Mouse (Mus musculus): ENCODE measurements around the gene Usp25. TPM values are rescaled to one million over a fixed set of nuclear protein-coding genes. Genes with fewer than 3 reads are reported as not detected.

Usp25 gene
- 22.6 and 24.4 TPM in 2 replicates for polyA plus RNA-seq (2011; ENCODE audit: insufficient read depth, insufficient read length, low read depth, missing spikeins)

DNA sequence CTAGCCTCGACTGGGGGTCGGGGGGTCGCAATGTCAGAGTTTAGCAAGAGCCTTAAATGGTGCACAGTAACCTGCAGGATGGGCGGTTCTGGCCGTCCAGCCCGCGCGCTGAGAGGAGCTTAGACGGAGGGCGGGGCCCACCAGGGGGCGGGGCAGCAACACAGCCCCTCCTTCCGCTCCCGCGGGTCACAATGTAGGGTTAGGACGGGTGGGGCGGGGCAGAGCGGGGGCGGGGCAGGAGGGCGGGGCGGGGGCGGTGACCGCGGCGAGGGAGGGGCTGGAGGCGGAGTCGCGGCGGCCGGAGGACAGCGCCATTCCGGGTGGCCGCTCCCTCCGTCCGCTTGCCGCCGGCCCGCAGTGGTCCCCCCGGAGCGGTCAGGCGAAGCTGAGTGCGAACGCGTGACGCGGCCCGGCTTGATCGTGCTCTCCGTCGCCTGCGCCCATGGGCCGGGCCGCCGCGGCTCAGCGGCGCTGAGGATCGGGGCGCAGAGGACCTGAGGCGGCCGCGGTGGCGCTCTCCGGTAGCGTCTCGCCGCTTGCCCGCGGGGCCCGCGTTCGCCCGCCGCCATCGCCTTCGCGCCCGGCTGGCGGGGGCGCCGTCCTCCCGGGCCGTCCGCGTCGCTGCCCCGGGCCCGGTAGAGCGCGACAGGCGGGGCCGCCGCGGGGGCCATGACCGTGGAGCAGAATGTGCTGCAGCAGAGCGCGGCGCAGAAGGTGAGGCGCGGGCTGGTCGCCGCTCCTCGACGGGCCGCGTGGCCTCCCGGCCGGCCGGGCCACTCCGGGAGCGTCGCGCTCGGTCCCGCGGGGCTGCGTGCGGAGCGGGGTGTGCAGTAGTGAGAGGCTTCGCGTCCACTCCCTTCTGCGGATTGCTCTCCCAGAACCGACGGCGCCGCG, at the start of gene Usp25:
TSS of gene Usp25 (plus strand) at position 280 of the 894 bp plus-strand sequence.
- Histone ChIP-seq H3K4me3 (ENCODE audit: low read depth, low read length) (peak within 1 kb of the TSS; percentile 71), H3K27me3 (ENCODE audit: control insufficient read depth, insufficient read depth, low read length, poor library complexity, severe bottlenecking) (no peaks in the 10 kb centered on the region; the same call in 1 of the 2 replicates), H3K4me1 (ENCODE audit: control insufficient read depth, insufficient read depth, low read length) (no peaks in the 10 kb centered on the region), H3K27ac (ENCODE audit: insufficient read depth, low read length) (no peak within 1 kb of the TSS), H3K9me3 (replicated peaks; ENCODE audit: control insufficient read depth, insufficient read depth, low read length, poor library complexity, severe bottlenecking) (no peaks in the 10 kb centered on the region), H3K36me3 (ENCODE audit: control insufficient read depth, insufficient read depth, low read length, poor library complexity, severe bottlenecking) (no peaks in the 10 kb centered on the region), H3K9ac (ENCODE audit: low read depth, poor library complexity, severe bottlenecking) (peak within 1 kb of the TSS; percentile 86)
- no peak for TF ChIP-seq CTCF (IDR thresholded peaks at IDR 0.05; ENCODE audit: low read depth, low read length)
- TF ChIP-seq EP300 (IDR thresholded peaks at IDR 0.05; ENCODE audit: insufficient read depth, low read depth, low read length) = no peak
- TF ChIP-seq POLR2A (IDR thresholded peaks at IDR 0.05; ENCODE audit: insufficient read depth, low read length) = no peak

DNA sequence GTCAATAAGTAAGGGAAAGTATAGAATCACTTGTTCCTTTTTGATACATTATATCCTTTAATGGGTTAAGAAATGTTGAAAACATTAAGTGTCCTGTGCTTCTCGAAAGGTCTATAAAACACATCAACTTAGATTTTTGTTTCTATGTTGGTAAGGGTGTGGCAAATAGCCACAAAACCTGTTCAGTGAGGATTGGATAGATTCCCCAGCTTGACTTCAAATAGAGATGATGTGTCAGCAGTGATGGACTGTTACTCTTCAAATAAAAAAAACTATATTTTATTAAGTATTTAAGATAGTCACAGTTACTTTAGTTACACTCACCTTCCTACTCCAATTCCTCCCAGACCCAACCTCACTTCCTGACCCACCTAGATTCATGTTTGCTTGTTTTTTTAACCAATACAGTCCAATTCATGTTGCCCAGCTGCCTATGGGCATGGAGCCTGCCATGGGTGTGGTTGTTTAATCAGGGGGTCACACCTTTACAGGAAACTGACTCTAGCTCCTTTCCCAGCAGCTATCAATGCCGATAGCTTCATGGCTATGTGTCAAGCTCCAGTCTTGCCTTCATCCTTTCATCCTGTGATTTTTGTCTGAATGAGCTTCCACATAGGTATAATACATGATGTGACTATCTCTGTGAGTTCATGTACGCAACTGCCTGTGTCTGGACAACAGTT, 45.8 kb upstream of the Usp25 start:
- H3K27me3 ChIP-seq (ENCODE audit: control insufficient read depth, insufficient read depth, low read length, poor library complexity, severe bottlenecking) = no peaks in the 10 kb centered on the region
- no peak overlapping the region for H3K9ac ChIP-seq (ENCODE audit: low read depth, poor library complexity, severe bottlenecking)
- H3K4me1 ChIP-seq (ENCODE audit: control insufficient read depth, insufficient read depth, low read length) = no peaks in the 10 kb centered on the region
- no peak overlapping the region for H3K27ac ChIP-seq (ENCODE audit: insufficient read depth, low read length)
- H3K4me3 ChIP-seq (ENCODE audit: low read depth, low read length) = no peak overlapping the region
- no peak for TF ChIP-seq POLR2A (IDR thresholded peaks at IDR 0.05; ENCODE audit: insufficient read depth, low read length)
- TF ChIP-seq EP300 (IDR thresholded peaks at IDR 0.05; ENCODE audit: insufficient read depth, low read depth, low read length) = no peak
- TF ChIP-seq CTCF (IDR thresholded peaks at IDR 0.05; ENCODE audit: low read depth, low read length) = no peak
- H3K36me3 ChIP-seq (ENCODE audit: control insufficient read depth, insufficient read depth, low read length, poor library complexity, severe bottlenecking) = no peaks in the 10 kb centered on the region
- no peaks in the 10 kb centered on the region for H3K9me3 ChIP-seq (replicated peaks; ENCODE audit: control insufficient read depth, insufficient read depth, low read length, poor library complexity, severe bottlenecking)

DNA sequence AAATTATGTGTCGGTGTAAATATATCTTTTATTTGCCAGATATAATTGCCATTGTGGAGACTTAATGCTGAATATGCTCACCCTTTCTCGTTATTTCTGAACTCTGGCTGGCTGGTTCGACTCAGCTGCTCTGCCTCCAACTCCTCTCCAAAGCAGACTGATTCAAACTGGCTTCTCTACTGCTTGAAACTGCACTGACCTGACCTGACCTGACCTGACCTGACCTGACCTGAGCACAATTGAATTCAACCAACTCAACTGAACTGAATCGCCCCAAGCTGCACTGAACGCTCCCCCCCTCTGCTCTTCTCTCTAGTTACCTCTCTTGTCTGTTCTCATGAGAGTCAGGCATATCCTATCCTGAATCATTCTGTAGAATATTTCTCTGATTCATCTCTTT, 42.3 kb upstream of the Usp25 start:
- Histone ChIP-seq H3K27me3 (ENCODE audit: control insufficient read depth, insufficient read depth, low read length, poor library complexity, severe bottlenecking) (no peaks in the 10 kb centered on the region), H3K9ac (ENCODE audit: low read depth, poor library complexity, severe bottlenecking) (no peak overlapping the region), H3K4me1 (ENCODE audit: control insufficient read depth, insufficient read depth, low read length) (no peaks in the 10 kb centered on the region), H3K4me3 (ENCODE audit: low read depth, low read length) (no peak overlapping the region), H3K9me3 (replicated peaks; ENCODE audit: control insufficient read depth, insufficient read depth, low read length, poor library complexity, severe bottlenecking) (no peaks in the 10 kb centered on the region), H3K27ac (ENCODE audit: insufficient read depth, low read length) (no peak overlapping the region), H3K36me3 (ENCODE audit: control insufficient read depth, insufficient read depth, low read length, poor library complexity, severe bottlenecking) (no peaks in the 10 kb centered on the region)
- TF ChIP-seq POLR2A (IDR thresholded peaks at IDR 0.05; ENCODE audit: insufficient read depth, low read length) = no peak
- no peak for TF ChIP-seq EP300 (IDR thresholded peaks at IDR 0.05; ENCODE audit: insufficient read depth, low read depth, low read length)
- TF ChIP-seq CTCF (IDR thresholded peaks at IDR 0.05; ENCODE audit: low read depth, low read length) = no peak

DNA sequence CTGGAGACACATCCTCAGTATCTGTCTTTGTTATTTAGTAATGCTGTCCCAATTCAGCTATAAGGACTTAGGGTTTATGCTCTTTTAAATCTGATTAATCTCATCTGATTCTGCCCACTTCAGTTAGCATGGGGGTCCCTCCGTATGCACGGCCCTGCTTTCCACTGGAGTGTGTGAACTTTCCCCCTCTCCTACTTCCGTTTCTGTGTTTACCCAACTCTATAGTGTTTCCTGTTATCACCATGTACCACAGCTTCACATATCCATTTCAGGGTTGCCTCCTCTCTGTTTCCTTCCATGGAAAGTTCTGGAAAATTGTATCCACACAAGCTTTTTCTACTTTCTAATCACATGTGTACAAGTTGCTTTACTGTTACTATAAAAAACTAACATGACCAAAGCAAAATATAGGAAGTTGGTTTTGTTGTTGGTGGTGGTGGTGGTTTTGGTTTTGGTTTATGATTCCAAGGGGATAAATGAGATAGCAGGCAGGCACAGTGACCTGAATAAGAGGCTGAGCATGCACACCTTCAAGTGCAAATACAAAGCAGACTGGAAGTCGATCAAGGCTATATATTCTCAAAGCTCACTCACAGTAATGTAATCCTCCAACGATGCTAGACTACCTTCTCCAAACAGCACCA, 36.6 kb upstream of the Usp25 start:
- Histone ChIP-seq H3K4me1 (ENCODE audit: control insufficient read depth, insufficient read depth, low read length) (no peaks in the 10 kb centered on the region), H3K9me3 (replicated peaks; ENCODE audit: control insufficient read depth, insufficient read depth, low read length, poor library complexity, severe bottlenecking) (no peaks in the 10 kb centered on the region), H3K4me3 (ENCODE audit: low read depth, low read length) (no peak overlapping the region), H3K27me3 (ENCODE audit: control insufficient read depth, insufficient read depth, low read length, poor library complexity, severe bottlenecking) (no peaks in the 10 kb centered on the region), H3K36me3 (ENCODE audit: control insufficient read depth, insufficient read depth, low read length, poor library complexity, severe bottlenecking) (no peaks in the 10 kb centered on the region), H3K9ac (ENCODE audit: low read depth, poor library complexity, severe bottlenecking) (no peak overlapping the region), H3K27ac (ENCODE audit: insufficient read depth, low read length) (no peak overlapping the region)
- TF ChIP-seq POLR2A (IDR thresholded peaks at IDR 0.05; ENCODE audit: insufficient read depth, low read length) (no peak), EP300 (IDR thresholded peaks at IDR 0.05; ENCODE audit: insufficient read depth, low read depth, low read length) (no peak)

DNA sequence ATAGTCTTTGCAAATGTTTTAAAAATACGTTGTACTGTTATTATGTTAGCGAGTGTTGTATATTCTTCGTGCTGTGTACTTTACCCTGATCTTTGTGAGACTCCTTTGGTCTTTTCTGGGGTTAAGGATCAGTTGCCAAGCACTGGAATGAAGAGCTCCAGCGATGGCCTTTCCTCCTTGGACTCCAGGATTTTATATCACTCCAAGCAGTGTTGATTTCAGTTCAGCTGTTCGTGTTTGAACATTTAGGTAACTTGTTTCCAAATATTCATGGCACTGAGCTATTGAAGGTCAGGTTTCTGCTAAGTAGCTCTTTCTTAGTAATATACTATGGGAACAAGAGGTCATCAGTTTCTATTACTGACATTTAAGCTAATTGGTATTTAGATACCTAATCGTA, 29.8 kb upstream of the Usp25 start:
- H3K36me3 ChIP-seq (ENCODE audit: control insufficient read depth, insufficient read depth, low read length, poor library complexity, severe bottlenecking) = no peaks in the 10 kb centered on the region
- no peaks in the 10 kb centered on the region for H3K9me3 ChIP-seq (replicated peaks; ENCODE audit: control insufficient read depth, insufficient read depth, low read length, poor library complexity, severe bottlenecking)
- H3K27me3 ChIP-seq (ENCODE audit: control insufficient read depth, insufficient read depth, low read length, poor library complexity, severe bottlenecking) = no peaks in the 10 kb centered on the region
- H3K27ac ChIP-seq (ENCODE audit: insufficient read depth, low read length) = no peak overlapping the region
- no peak overlapping the region for H3K9ac ChIP-seq (ENCODE audit: low read depth, poor library complexity, severe bottlenecking)
- H3K4me3 ChIP-seq (ENCODE audit: low read depth, low read length) = no peak overlapping the region
- no peaks in the 10 kb centered on the region for H3K4me1 ChIP-seq (ENCODE audit: control insufficient read depth, insufficient read depth, low read length)
- no peak for TF ChIP-seq POLR2A (IDR thresholded peaks at IDR 0.05; ENCODE audit: insufficient read depth, low read length)
- no peak for TF ChIP-seq CTCF (IDR thresholded peaks at IDR 0.05; ENCODE audit: low read depth, low read length)
- no peak for TF ChIP-seq EP300 (IDR thresholded peaks at IDR 0.05; ENCODE audit: insufficient read depth, low read depth, low read length)
